Mouse (Mus musculus) ES-CJ7 (cell line): ENCODE results near the gene Slc45a1.

Experiments
- DNase-seq: peaks from one replicate; pipeline ENCODE4 v3.0.0; 2011; ENCODE audit warnings: low read depth, low spot score

The Slc45a1 gene

GRCm38 (mm10) chr4:150651390-150652277 is at the start of gene Slc45a1:
Gene Slc45a1 (minus strand): TSS chr4:150652174.
- DNase-seq: no peak

DNA sequence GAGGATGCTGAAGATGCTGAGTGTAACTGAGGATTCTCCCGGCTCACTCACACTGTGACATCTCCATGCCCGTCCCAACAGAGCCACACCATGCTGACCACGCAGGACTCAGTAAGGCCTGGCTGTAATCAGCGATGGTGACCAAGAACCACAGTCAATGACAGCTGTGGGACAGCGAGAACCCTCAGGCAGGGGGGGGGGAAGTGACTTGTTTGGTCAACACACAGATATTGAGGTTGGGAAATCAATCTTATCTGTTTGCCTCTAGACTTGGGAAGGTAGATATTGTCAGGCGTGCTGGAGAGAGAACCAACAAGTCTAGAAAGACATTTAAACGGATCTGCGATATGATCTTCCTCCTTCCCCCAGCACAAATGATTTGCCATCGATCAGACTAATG is 48.9 kb upstream of the Slc45a1 start:
- no peak for DNase-seq

- peak; percentile 38 for DNase-seq
Observed at GRCm38 (mm10) chr4:150694434-150695108, 42.6 kb upstream of the Slc45a1 start.

GRCm38 (mm10) chr4:150692861-150693403 is 41.0 kb upstream of the Slc45a1 start:
- DNase-seq: peak; percentile 47

- DNase-seq: peak; percentile 45
Observed at GRCm38 (mm10) chr4:150690759-150691158, 38.8 kb upstream of the Slc45a1 start.

DNA sequence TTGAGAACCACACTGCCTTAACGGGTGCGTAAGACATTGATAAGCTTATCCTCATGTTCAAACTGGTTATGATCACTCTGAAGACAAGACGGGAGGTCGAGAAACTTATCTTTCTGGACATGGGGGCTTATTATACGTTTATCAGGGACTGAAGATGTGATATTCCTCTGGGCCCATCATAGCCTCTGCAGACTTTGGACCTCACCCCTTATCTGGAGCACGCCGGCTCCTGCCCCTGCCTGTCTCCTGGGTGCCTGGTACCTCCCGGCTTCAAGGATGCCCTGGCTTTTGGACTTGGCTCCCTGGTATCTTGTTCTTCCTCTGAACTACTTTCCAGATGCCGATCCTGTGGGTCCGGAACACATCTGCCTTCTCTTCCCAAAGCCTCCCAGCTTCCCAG is 37.6 kb upstream of the Slc45a1 start:
- DNase-seq: no peak

GRCm38 (mm10) chr4:150687126-150687753 is 35.3 kb upstream of the Slc45a1 start:
- DNase-seq: no peak

DNA sequence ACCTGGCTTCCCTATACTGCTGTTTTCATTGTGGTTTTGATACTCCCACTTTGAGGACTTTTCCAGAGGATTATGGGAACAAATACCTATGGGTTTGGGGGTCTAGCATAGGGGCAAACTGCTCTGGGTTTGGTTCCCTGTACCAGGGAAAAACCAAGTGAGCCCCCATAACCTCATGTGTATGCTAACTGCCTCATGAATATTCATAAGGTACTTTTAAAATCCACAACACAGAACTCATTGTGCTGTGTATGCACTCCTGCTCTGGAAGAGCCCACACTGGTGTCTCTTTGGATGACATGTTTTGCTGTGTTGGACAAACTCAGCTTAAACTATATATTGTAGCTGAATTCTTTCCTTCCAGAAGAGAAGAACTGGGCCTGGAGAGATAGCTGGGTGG is 34.6 kb upstream of the Slc45a1 start:
- no peak for DNase-seq

GRCm38 (mm10) chr4:150685778-150686493 is 34.0 kb upstream of the Slc45a1 start:
- peak; percentile 64 for DNase-seq

GRCm38 (mm10) chr4:150685043-150685777 is 33.2 kb upstream of the Slc45a1 start:
- DNase-seq: no peak

DNA sequence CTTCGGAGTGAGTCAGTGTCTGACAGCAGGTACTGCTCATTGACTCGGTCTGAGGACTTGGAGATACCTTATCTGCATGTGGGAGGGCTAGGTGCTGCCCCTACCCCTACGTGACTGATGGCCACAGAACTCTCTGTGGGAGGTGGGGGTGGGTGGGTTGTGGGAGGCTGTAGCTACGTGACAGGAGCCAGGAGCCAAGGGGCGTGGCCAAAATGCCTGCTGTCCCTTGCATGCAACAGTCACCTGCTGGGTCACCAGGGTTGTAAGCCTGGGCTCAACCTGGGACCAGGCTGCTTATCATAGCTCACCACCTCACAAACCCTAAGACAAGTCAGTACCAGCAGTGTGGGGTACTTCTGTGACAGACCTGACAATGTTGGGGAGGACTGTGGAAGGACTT is 28.4 kb upstream of the Slc45a1 start:
- DNase-seq: no peak

- peak; percentile 96 for DNase-seq
Observed at GRCm38 (mm10) chr4:150678789-150679188, 26.8 kb upstream of the Slc45a1 start.

DNA sequence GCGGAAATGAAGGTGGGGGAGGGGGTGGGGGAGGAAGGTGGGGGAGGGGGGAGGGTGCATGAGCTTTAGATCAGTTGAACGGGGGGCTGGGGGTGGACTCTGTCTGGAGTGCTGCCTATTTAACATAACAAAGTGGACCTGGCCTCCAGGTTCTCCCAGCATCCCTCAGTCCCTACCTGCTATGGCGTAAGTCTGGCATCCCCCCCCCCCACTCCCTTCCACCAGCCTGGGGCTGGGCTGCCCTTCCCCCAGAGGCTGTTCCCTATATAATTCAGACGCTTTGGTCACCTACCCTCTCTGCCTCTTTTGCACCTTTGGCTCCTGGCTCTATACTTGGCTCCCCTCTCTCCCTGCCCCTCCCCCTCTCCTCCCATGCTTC is 25.9 kb upstream of the Slc45a1 start:
- peak; percentile 98 for DNase-seq

DNA sequence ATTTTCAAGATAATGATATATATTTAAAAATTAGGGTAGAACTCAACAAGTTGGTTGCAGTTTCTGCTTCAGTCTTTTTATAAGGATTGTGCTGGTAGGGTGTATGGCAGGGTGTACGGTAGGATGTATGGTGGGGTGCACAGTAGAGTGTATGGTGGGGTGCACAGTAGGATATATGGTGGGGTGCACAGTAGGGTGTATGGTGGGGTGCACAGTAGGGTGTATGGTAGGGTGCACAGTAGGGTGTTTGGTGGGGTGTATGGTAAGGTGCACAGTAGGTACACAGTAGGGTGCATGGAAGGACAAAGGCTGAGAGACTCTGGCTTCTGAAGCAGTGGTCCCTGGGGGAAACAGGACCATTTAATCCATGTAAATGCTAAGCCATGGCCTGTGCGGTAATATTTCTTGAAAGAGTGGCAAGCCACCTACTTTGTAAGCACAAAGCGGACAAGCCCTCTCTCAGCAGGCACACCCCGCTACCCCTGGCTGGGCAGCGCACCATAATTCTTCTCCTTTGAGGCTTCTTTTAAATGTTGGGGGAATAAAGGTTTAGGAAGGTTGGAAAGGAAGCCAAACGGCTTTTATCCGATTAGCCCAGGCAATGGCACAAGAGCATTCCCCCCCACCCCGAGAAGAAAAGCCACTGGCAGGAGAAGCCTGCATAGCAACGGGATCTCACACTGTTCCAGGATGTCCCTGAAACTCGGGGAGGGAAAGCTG is 25.3 kb upstream of the Slc45a1 start:
- no peak for DNase-seq

DNA sequence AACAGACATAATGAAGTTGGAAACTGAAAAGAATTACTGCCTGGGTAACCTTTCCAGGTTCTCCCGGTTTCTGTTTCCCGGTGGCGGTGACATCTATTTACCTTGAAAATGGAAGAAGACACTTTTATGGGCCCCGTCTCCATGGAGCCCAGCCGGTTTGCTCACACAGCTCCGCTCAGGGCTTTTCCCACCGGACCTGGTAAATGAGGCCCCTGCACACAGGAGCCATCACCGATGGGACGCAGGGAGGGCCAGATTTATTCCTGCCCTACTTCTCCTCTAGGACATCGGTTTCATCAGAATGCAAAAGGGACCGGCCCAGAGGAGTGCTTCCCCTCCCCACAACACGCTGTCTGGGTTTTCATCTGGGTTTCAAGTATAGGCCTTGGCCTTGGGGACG is 24.1 kb upstream of the Slc45a1 start:
- no peak for DNase-seq

- peak; percentile 58 for DNase-seq
Observed at GRCm38 (mm10) chr4:150675274-150675673, 23.3 kb upstream of the Slc45a1 start.

DNA sequence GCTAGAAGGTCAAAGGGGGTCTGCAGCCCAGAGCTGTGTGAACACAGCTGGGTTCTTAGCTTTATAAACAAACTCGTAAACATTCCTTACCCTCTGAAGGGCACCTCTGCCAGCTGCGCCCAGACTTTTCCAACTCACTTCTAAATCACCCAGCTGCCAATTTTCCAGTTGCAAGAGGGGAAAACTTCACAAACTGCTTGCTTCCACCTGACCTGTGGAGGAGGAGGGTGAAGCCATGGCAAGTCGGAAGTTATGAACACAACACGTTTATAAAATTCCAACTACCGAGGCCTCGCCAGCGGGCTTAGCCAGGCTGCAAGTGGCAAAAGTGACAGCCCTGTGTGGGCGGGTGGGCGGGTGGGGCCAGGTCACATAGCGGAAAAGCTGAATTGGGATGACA is 13.8 kb upstream of the Slc45a1 start:
- no peak for DNase-seq

DNA sequence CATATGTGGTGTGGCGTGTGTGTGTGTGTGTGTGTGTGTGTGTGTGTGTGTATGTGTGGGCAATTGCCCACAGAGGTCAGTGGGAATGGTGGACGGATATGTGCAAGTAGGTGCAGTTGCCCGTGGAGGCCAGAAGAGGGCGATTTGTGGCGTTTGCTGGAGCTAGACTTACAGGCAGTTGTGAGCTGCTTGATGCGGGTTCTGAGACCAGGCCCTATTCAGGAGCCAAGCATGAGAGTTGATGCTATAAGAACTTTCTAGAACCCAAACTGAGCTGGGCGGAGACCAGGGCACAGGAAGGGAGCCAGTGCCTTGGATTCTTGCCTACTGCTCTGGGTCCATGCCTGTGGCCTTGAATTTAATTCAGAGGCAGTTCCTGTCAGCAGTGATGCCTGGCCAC is 12.8 kb upstream of the Slc45a1 start:
- peak; percentile 79 for DNase-seq

GRCm38 (mm10) chr4:150663192-150663591 is 11.2 kb upstream of the Slc45a1 start:
- DNase-seq: peak; percentile 80

DNA sequence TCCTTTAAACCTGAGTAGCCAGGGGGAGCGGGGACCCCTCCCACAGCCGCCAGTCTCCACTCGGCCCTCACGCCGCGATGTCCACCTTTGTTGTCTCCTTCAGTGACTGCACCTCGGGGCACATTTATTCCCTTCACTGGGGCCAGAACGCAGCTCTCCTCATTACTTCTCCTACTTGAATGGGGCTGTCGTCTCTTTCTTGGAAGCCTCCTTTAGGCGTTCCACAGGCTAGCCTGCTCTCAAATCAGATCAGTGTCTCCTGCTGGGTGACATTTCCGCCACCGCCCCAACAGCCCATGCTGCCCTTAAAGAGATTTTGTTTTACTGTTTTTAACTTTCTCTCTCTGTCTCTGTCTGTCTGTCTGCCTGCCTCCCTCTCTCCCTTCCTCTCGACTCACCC is 9.9 kb upstream of the Slc45a1 start:
- no peak for DNase-seq
